Mouse (Mus musculus): ENCODE data around the gene Zbtb25.

The Zbtb25 gene

DNA sequence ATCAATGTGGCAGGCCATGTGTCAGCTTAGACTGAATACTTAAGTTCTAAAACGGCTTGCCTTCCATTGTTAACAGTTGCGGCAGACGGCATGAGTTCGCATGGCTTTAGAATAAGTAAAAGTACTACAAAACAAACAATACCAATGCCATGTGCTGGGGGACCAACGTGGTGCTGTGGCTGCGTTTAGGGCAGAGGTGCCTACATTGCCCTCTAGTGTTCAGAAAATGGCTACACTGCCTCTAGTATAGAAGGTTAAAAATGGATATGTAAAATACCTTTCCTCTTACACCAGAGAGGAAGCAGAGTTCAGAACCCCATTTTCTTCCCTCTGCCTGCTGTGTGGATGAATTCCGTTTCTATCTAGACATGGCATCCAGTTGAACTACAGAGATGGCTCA is 7.2 kb upstream of the Zbtb25 start:
- DNase-seq = peak in 1 of 2 experiments; percentile 17

DNA sequence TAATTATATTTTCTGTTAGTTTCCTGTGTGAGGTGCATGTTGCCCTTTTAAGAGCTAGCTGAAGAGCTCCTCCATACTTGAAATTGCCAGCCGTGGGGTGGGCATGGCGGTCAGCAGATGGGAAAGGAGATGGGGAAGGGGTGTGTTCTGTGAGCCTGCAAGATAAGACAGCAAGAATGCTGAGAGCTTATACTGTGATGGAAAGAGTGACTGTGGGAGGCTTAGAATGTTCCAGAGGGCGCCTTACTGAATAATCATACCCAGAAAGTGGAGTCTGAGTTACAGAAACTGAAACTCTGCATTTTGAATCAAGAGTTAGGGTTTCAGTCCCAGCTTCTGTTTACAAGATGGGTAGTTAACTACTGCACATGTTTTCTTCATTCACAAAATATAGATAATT is 6.1 kb upstream of the Zbtb25 start:
- no peak for DNase-seq

DNA sequence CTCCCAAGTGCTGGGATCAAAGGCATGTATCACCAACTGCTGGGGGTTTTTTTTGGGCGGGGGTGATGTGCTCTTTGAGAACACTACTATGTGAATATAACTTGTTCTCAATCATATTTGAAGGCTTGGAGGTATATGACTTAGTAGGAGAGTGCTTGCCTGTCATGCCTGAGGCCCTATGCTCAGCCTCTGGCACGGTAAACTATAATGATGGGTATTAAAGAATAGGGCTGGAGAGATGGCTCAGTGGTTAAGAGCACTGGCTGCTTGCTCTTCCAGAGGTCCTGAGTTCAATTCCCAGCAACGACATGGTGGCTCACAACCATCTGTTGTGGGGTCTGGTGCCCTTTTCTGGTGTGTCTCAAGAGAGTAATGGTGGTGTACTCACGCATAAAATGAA is 5.5 kb upstream of the Zbtb25 start:
- no peak for DNase-seq

DNA sequence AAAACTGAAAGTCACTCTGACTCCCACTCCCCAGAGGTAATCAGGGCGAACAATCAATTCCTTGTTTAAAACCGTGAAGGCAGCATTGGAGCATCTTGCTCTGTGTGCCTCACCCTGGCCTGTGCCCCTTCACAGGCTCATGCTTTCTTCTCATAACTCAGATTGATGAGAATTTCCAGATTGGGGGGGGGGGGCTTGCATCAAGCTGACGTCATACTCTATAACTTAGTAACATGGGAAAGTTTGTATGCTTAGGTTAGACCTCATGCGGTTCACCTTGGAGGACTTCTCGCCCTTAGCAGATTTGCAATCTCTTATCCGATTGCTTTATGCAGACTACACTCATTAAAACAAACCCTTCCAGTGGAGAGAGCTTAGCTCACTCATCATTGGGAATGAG is 4.6 kb upstream of the Zbtb25 start:
- DNase-seq = no peak

DNA sequence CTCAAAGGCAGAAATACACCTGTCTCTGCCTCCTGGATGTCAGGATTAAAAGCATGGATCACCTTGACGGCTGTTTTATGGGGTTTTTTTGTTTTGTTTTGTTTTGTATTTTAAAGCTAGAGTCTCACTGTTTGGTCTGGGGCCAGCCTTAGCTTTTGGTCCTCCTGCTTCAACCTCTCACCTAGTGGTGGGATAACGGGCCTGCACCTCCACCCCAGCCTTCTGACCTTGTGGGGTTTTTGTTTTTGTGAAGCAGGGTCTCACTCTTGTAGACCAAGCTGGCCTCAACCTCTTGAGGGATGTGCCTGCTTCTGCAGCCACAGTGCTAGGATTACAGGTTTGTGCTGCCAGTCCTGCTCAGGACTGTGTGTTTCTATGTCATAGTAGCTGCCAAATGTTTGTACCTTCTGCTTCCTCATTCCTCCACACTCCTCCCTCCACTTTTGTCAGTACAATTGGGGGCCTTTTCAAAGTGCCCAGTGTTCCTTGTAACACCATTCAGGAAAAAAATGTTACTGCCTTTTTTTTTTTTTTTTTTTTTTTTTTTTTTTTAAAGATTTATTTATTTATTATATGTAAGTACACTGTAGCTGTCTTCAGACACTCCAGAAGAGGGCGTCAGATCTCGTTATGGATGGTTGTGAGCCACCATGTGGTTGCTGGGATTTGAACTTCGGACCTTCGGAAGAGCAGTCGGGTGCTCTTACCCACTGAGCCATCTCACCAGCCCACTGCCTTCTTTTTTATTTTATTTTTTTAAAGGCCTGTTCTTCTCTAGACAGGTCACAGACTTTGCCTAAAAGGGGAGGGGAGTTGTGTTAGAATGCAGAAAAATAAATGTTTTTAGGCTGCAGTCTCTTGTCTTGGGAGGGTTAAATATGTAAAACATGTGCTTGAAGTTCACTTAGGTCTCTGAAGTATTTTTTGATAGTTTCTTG is 3.7 kb upstream of the Zbtb25 start:
- no peak for DNase-seq

DNA sequence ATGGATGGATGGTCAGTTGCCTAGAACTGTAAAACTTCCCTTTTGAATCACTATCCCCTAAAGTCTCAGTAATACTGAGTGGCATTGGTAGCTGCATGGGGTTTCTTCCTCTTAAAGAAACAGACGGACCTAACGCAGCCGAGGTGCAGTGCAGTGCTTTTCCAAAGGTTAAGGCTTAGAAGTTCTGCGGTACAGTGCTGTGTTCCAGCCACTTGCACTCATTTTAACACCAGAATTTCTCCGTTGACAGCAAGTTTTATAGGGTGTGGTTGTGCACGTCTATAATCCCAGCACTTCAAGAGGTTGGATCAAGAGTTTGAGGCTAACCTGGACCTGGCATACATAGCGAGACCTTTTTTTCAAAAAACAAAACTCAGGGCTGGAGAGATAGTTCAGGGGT is 2.6 kb upstream of the Zbtb25 start:
- no peak for DNase-seq

DNA sequence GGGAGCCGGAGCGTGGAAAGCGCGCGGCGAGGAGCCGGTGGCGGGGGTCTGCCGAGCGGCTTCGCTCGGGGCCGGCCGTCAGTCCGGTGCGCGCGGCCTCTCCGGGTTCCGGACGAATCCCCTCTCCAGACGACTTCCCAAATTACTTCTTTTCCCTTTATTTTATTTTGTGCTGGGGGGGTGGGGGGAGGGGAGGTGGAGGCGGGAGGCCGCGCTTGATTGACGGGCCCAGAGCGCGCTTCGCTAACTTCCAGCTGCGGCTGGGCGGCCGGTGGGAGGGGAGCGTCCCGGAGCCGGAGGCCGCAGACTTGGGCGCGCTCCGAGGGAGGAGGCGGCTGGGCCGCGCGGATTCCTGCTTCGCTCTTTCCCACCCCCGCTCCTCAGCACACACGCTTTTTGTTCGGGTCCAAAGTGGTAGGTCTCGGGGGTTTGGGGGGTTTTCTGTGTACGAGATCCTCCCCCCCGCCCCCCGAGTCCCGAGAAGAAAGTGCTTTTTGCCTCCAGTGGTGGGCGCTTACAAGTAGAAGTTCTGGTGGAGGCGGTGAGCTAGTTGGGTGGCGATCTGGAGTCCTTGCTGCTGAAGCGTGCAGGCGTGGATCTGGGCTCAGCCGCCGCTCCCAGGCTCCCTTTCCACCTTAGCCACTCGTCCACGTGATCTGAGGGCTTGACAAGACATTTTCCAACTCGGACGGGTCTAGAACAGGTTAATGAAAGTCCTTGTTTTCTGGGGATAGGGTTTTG is 1.6 kb upstream of the Zbtb25 start:
- DNase-seq = peak; percentile 67 to 70

DNA sequence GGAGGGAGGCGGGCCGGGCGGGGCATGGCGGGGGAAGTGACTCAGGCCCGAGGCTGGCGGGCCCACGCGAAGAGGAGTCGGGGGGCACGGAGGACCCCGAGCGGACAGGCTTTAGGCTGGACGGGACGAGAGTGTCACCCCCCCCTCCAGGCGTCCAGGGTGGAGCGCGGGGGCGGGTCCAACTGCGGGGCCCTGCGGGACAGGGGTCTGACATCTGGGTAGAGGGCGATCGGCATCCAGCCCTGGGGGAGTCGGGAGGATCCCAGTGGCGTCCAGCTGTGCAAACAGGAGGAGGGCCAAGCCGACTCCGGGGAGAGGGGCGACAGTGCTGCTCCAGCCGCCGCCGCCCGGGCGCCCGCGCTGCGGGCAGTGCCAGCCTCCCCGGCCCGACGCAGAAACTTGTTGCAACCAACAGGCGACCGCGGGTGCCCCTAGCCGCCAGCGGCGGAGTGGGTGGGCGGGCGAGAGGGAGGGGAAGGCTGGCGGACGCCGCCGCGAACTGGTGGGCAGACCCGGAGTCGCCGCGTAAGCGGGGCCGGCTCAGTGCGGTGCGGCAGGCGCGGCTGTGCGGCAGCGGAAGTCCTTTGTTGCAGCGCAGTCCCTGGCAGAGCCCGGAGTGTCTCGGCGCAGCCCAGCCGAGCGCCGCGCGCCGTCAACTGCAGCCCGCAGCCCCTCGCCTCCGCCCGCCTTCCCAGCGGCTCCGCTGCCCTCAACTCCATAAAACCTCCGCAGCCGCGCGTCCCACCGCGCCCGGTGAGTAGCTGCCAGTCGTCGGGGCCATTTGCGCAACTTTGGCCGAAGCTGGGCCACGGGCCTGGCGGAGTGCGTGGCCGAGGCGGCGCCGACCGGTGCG is 802 bp upstream of the Zbtb25 start, which contains the start of gene Zbtb1:
Gene Zbtb1, plus strand, starts transcription at position 289 of the 853 bp plus-strand sequence.
- peak; percentile 67 to 75 for DNase-seq

DNA sequence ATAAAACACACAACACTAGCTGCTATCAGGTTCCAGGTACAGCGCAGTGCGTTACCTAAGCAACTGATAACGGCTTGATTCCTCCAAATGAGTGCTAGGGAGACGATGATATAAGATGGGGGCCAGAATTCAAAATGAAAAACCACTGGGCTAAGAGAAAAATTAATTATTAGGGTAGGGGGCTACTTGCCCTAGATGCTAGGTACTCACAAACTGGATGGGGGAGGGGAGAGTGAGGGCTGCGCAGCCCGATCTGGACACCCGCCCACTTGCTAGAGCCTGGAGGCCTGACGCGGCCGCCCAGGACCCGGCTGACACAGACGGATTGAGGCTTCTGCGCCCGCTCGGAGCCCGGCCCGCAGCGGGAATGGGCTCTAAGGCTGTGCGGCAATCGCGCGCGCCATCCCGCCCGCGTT is 604 bp downstream of the Zbtb25 start:
- DNase-seq = no peak

DNA sequence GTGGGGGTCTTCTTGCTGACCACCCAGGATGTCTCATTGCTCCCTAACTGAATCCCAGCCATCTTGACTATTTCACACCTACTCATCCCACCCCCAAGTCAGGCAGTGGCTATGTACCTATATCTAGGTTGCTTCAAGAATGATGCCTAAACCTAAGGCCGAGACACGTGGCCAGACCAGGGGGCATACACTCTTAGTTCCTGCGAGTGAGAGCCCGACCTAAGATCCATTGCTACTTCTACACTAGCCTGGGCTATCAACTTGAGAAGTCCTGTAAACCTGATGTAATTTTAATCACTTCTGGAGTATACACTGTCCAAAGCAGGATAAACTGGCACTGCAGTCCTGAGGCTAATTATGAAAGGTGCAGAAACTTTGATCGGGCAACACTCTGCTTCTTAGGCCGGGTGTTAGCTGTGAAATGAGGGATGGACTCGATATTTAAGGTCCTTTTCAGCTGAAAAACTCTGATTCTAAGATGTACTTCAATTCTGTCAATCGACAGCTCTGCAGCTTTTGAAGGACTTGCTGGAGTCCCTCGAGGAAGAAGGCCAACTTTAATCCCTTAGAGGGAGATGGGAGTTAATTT is 1.1 kb downstream of the Zbtb25 start:
- DNase-seq = no peak

DNA sequence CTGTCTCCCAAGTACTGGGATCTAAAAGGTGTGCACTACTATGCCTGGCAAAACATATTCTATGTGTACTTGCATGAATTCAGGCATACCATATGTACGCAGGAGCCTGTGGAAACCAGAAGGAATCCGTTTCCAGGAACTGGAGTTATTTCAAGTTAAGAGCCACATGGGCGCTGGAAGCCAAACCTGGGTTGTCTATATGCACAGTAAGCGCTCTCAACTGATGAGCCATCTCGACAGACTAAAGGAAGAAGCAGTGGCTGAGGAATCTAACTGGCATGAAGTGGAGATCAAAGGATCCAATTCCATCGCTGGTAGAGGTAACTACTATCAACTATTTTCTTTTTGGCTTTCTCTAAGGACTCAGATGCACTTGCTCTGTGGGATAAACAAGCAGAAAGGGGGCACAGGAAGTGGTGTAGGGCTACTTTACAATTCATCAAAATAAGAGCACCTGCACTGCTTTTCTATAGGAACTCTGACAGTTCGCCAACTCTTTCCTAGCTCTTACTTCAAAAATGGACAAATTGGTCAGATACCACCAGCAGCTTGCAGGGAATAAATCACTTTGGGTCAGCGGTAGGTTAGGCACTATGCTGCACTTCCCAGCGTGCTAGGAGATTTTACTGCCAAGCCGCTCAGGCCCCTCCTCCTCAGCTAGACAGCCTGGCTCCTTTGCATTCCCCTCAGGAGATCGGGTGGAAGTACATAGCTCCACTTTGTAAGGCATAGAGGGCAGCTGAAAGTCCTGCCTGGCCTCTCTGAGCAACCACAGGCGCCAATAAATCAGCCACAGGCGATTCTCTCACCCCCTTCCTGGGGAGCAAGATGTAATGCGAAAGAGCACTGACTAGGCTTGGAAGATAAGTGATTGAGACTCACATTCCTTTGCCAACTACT is 2.1 kb downstream of the Zbtb25 start:
- DNase-seq = peak in 1 of 2 experiments; percentile 43

DNA sequence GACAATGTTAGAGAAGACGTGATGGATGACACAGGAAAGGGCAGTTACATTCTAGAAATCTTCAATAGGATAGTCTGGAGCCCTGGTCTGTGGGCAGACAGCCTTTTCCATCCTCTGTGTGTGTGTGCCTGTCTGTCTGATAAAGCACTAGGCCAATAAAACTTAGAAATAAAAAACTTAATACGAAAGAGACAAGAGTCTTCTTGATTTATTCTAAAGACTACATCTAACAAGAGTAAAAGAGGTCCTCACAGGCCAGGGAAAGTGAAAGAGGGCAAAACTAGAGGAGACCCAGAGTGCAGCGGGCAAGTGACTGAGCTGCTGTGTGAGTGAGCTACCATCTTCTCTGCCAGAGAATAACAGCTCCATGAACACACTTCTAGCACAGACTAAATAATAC is 3.1 kb downstream of the Zbtb25 start:
- DNase-seq = no peak

DNA sequence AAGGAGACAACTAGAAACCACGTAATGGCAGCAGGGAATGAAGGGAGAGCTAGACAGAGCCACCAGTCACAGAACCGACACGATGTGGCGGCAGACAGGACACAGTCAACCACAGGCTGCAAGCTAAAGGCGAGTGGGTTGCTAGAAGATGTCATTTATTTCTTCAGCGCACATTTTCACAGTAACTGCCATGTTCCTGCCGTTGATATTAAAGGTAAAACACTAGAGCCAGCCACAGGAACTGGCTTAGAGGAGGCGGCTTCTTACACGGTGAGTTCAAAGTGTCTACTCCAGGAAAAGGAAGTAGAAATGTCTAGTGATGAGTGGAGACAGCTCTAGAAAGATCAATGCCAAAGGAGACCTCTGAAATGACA is 7.1 kb downstream of the Zbtb25 start:
- no peak for DNase-seq

DNA sequence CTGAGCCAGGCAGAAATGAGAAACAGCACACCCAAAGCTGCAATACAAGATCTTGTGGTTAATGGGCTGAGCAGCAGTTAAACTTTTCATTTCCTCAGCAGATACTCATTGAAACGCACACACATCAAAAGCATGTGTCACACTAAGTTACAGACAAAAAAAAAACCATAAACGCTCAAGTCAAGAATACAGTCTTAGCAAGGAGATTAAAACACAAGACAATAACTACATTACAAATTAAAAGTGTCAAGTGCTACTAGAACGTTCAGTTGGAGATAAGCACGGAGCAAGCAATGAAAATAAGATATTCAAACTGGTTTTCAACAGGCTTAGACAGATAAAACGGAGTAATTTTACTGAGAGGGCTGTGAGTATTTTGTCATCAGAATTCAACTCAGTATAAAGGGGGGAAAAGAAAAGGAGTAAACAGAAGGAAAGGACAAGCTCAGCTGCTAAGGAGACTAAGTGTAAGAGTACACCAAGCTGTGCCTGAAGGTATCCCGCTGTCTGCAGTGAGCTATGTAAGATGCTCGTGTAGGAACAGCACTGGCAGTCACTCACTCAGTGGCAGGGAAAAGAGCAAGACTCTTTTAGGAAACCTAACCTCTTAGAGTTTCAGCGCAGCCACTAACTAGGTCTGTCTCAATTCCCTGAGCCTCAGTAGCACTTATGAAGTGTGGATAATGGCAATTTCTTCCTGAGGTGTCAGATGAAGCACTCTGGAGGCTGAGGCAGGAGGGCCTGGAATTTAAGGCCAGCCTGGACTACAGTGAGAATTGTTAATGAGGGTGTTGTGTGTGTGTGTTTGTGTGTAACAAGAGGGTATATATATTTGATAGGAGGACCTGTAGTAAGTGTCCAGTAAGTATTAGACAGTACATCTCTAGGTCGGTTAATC is 7.7 kb downstream of the Zbtb25 start:
- no peak for DNase-seq

DNA sequence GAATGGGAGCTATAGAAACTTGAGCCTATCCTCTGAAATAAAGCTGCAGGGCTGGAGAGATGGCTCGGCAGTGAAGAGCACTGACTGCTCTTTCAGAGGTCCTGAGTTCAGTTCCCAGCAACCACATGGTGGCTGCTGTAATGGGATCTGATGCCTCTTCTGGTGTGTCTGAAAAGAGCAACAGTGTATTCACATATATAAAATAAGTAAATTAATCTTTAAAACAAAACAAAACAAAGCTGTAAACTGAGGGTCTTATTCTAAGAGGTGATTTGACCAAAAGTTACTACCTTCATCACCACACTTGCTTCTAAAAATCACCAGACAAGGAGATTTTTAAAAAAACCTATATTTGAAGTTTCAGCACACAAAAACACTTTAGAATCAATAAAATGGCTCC is 8.5 kb downstream of the Zbtb25 start:
- no peak for DNase-seq

DNA sequence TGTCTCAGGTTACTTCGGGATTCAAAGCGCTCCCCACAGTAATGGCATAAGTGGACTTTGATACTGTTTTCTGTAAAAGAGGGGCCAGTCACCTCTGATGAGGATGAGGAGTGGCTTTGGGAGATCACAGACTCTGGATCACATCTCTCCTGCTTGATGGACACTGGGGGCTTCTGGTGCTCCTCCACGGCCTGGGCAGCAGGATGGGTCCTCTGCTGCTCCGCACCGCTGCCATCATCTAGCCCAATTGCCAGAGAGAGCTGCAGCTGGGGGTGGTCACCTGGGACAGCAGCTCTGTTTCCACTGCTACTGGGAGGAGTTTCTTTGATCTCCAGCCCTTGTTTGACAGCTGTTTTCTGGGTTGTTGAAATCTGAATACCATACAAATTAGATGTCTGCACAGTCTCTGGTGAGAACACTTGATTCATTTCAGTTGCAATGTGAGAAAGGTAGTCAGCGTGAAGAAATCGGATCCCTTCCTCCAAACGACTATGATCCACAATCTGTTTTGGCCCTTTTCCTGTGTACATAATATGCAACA is 19.7 kb downstream of the Zbtb25 start:
- DNase-seq = no peak

DNA sequence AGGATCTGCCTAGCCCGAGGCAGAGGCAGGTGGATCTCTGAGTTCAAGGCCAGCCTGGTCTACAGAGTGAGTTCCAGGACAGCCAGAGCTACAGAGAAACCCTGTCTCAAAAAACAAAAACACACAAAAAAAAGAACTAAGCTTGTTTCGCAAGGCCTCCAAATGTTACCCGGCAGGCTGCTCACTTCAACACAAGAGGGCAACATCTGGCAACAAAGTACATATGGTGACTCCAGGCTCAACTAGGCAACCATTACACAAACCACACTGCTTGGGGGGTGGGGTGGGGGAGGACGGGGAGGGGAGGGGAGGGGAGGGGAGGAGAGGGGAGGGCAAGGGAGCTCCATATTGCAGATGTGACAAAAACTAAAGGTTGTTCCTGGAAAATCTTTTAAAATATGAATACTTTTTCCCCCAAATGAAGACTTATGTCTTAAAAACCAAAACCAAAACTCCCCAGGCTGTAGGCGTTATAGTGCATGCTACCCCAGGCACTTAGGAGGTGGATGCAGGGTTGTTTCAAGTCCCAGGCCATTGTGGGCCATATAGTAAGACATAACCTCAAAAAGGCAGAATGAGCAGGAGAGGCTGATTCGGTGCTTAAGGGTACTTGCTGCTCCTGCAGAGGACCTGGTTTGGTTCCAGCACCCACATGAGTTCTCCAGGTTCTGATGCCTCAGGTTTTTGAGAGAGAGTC is 23.5 kb downstream of the Zbtb25 start:
- no peak for DNase-seq

DNA sequence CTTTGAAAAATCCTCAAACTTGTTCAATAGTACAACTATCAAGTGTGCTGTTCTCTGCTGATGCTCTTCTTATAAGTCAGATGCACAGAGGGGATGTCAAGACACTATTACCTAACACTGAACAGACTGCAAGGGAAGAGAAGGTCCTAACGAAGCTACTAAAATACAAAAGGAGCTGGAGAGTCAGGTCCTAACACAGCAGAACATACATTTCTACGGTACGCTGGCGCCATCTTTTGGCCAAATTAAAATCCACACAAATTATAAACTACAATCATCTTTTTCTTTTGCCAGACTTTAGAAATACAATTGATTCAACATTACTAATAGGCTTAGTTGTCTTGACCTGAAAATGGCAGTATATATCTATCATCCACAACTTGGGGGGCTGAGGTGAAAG is 28.3 kb downstream of the Zbtb25 start:
- DNase-seq = peak; percentile 29 to 55

DNA sequence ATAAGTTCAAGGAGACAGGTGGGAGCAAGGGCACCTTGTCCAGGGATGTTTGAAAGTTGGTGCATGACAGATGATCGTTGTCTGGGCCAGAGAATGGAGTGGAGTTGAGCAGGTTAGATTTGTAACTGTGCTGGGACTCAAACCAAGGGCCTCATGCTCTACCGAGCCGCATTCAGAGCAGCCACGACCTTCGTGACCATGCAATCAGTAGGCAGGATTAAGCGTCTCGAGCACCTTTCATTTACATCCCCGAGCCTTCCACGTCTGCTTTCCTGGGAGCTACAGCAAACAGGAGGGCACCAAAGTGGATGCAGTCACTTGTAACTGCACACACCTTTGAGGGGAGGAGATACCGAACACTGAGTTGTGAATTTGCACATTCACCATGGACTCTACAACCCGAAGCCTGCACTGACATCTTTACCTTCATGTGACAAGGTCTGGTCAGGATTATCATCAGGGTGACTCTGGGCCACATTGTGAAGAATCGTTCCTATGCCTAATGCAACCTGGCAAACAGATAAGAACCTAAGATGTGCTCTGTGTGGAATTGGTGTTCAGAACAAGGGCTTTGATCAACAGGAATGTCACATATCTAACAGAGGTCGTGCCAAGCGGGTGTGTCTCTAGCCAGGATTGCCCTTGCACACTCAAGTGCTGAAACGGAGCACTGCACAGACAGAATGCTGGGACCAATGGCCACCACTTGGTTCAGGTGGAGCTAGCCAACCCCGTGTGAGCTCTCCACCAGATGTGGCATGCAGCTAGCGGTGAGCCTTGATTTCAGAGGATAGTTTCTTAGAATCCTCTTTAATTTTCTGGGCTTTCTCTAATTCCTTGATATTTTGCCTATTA is 33.1 kb downstream of the Zbtb25 start:
- no peak for DNase-seq
